Mouse (Mus musculus) spleen, adult 2 months (tissue): ENCODE results near the gene Add3.

Source experiments
- CTCF ChIP-seq: fragments of 200-500 bp; IDR thresholded peaks from 2 replicates; pipeline ENCODE4 v1.5.1; 2011; ENCODE audit warnings: mild to moderate bottlenecking, inconsistent platforms; ENCODE audit not compliant: insufficient read depth, insufficient read length, insufficient replicate concordance; ENCODE audit errors: extremely low read depth
- POLR2A ChIP-seq: fragments of 200-500 bp; IDR thresholded peaks from 2 replicates; pipeline ENCODE4 v1.6.1; 2011; ENCODE audit warnings: low read depth, low read length, inconsistent platforms

DNA sequence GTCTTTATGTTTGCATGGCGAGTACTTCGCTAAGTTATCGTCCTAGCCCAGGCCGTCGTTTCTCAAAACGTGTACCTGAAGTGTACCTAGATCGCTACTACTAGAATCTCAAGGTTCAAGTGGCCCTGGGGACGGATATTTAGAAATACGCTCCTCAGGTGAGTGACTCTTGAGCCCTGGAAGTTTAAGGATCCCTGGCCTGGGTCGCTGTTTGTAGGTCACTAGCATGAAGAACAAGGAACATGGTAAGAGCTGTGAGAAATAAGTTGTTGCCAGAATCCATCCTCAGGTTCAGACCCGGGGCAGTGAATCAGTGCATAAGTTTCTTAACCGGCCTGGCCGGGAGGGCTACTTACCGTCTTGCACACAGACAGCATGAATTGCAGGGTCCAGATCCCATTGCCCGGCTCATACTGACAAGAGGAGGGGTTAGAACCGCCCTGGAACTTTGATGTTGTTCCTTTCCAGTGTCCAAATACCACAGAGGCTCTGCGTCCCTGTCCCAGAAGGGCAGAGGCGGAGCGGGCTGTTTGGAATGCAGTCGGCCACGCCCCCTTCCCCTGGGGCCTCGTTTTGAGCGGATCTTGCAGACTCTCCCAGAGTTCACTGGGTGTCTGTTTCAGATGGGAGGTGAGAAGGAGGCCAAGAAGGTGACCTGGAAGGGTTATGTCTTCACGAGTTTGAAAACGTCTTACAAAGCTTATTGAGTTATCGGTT is 34.7 kb upstream of the Add3 start:
- TF ChIP-seq POLR2A (no peak), CTCF (no peak)
